Mouse (Mus musculus): ENCODE results near the gene Limch1. TPM values are rescaled to one million over a fixed set of nuclear protein-coding genes. Genes with fewer than 3 reads are reported as not detected.

Gene Limch1
- total and polyA plus RNA-seq, 3 experiments: 0.05 TPM; not detected in 2

DNA sequence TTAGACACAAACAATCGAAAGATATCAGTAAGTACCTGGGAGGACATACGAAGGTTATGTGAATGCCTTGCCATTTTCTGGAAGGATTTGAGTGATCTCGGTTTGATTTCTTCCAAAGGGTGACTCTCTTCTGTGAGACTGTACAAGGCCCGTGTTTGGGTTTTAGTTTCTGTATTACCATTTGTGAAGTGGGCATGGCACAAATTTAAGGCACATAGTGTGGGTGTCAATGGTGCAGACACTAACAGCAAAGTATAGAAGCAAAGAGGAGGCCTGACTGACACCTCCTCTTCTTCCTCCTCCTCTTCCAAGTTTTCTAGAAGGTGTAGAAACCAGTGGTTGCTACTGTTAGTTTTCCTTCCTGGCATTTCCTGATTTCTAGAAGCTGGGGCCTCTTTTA, 16.3 kb upstream of the Limch1 start:
- dilution Hi-C loops (cut with MboI; ENCODE audit: extremely low pct_ligation_motif_present, extremely low pct_unique_long_range_greater_than_20kb, low sequenced_read_pairs): no loop called here
- in situ Hi-C loops (cut with MboI; ENCODE audit: low pct_ligation_motif_present, low pct_unique_long_range_greater_than_20kb, low sequenced_read_pairs): no loop called here

DNA sequence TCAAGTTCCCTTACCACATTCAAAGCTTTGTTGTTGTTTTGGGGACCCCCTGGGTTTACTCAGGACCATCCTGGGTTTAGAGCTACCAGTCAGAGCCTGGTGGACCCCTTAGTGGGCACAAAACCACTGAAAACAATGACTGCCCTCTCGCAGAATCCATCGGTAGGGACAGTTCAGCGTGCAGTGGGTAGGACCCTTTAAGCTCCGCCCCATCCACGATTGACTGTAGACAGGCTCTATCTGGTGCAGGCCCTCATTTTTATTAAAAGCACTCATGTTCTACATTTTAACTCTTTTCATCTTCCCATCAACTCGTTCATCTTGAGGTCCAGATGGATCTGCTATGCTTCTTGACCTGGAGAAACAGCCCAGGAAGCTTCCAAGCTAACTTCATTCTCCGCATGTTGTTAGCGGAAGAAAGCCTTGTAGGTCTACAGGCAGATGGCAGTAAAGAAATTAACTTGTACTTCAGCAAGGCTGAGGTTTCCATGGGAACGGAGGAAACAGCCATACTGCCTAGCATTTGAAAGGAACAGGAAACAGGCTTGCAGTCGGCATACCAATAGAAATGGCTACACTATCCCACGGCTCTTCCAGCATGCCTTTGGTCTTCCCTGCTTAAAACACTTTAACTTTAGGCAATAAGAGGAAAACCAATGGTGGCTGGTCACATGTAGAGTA, 14.9 kb upstream of the Limch1 start:
- H3K27ac ChIP-seq (ENCODE audit: insufficient read depth, low read depth): no peak overlapping the region
- no peak overlapping the region for H3K4me2 ChIP-seq (ENCODE audit: insufficient read depth, low read depth, poor library complexity, severe bottlenecking)
- no peaks in the 10 kb centered on the region for H3K36me3 ChIP-seq (replicated peaks in 1 of 2; ENCODE audit: control insufficient read depth in 1 of 2, insufficient read depth in 1 of 2, low read length in 1 of 2)
- peaks cover 0 to 12% of the 10 kb centered on the region in 2 experiments; a peak in 2 of 4 replicates for H3K4me1 ChIP-seq (ENCODE audit: control insufficient read depth in 1 of 2, insufficient read depth in 2 of 2)
- H3K9ac ChIP-seq (ENCODE audit: insufficient read depth, low read depth): no peak overlapping the region
- in situ Hi-C loops (cut with MboI; ENCODE audit: low pct_ligation_motif_present, low pct_unique_long_range_greater_than_20kb, low sequenced_read_pairs) (no loop called here), dilution Hi-C loops (cut with MboI; ENCODE audit: extremely low pct_ligation_motif_present, extremely low pct_unique_long_range_greater_than_20kb, low sequenced_read_pairs) (no loop called here)
- no peak for DNase-seq (ENCODE audit: extremely low read depth)
- no peak overlapping the region for H3K4me3 ChIP-seq (replicated peaks in 1 of 3; ENCODE audit: low read depth in 2 of 3, low read length in 2 of 3, poor library complexity in 1 of 3)
- no peaks in the 10 kb centered on the region for H3K9me3 ChIP-seq (replicated peaks; ENCODE audit: low read length)
- H3K27me3 ChIP-seq (replicated peaks): no peaks in the 10 kb centered on the region
- no peaks in the 10 kb centered on the region for H3K79me2 ChIP-seq (replicated peaks; ENCODE audit: control insufficient read depth, extremely low read depth, insufficient read depth, poor library complexity, severe bottlenecking)
- TF ChIP-seq HCFC1 (IDR thresholded peaks at IDR 0.05; ENCODE audit: low read depth, low read length): no peak
- no peak for TF ChIP-seq USF1 (IDR thresholded peaks at IDR 0.05; ENCODE audit: low read depth, low read length)
- TF ChIP-seq MAZ (IDR thresholded peaks at IDR 0.05; ENCODE audit: low read depth, low read length): no peak
- no peak for TF ChIP-seq NRF1 (IDR thresholded peaks at IDR 0.05; ENCODE audit: low read depth, low read length)
- TF ChIP-seq E2F4 (IDR thresholded peaks at IDR 0.05; ENCODE audit: insufficient replicate concordance, low read depth, low read length): no peak
- TF ChIP-seq CHD1 (IDR thresholded peaks at IDR 0.05; ENCODE audit: low read depth, low read length): no peak
- no peak for TF ChIP-seq POLR2A (IDR thresholded peaks at IDR 0.05; ENCODE audit: low read depth, low read length)
- TF ChIP-seq TBP (conservative IDR thresholded peaks at IDR 0.05; ENCODE audit: low read depth, low read length): no peak
- TF ChIP-seq GABPA (IDR thresholded peaks at IDR 0.05; ENCODE audit: insufficient replicate concordance, low read depth, low read length): no peak
- no peak for TF ChIP-seq PAX5 (IDR thresholded peaks at IDR 0.05; ENCODE audit: low read length)
- no peak for TF ChIP-seq KAT2A (IDR thresholded peaks at IDR 0.05; ENCODE audit: insufficient replicate concordance, low read length)
- TF ChIP-seq MEF2A (IDR thresholded peaks at IDR 0.05; ENCODE audit: borderline replicate concordance, low read depth, low read length): no peak
- TF ChIP-seq JUN (IDR thresholded peaks at IDR 0.05; ENCODE audit: insufficient read depth, low read depth, low read length): no peak
- TF ChIP-seq MAX (IDR thresholded peaks at IDR 0.05; ENCODE audit: low read length): no peak
- TF ChIP-seq BHLHE40 (IDR thresholded peaks at IDR 0.05; ENCODE audit: low read depth, low read length): no peak
- TF ChIP-seq TCF12 (IDR thresholded peaks at IDR 0.05; ENCODE audit: low read depth, low read length): no peak
- TF ChIP-seq ZNF384 (IDR thresholded peaks at IDR 0.05; ENCODE audit: low read depth, low read length): no peak
- no peak for TF ChIP-seq IRF4 (IDR thresholded peaks at IDR 0.05; ENCODE audit: low read depth, low read length)
- TF ChIP-seq SIN3A (IDR thresholded peaks at IDR 0.05; ENCODE audit: low read length): no peak

More for the DNA sequence above, 16.3 kb upstream of the Limch1 start:
- peaks cover 0 to 12% of the 10 kb centered on the region in 2 experiments; a peak in 2 of 4 replicates for H3K4me1 ChIP-seq (ENCODE audit: control insufficient read depth in 1 of 2, insufficient read depth in 2 of 2)
- no peak overlapping the region for H3K4me3 ChIP-seq (replicated peaks in 1 of 3; ENCODE audit: low read depth in 2 of 3, low read length in 2 of 3, poor library complexity in 1 of 3)
- TF ChIP-seq CTCF (conservative IDR thresholded peaks at IDR 0.05 in 1 of 2, IDR thresholded peaks at IDR 0.05 in 1 of 2; ENCODE audit: low read depth in 2 of 2, low read length in 2 of 2) (no peak), ELF1 (IDR thresholded peaks at IDR 0.05; ENCODE audit: low read depth, low read length) (no peak), ETS1 (conservative IDR thresholded peaks at IDR 0.05; ENCODE audit: low read depth, low read length) (no peak), CHD1 (IDR thresholded peaks at IDR 0.05; ENCODE audit: low read depth, low read length) (no peak), PAX5 (IDR thresholded peaks at IDR 0.05; ENCODE audit: low read length) (no peak), ZKSCAN1 (IDR thresholded peaks at IDR 0.05; ENCODE audit: borderline replicate concordance, low read depth, low read length) (no peak), ZMIZ1 (IDR thresholded peaks at IDR 0.05; ENCODE audit: low read depth, low read length) (no peak), RAD21 (IDR thresholded peaks at IDR 0.05; ENCODE audit: low read depth, low read length) (no peak), MAZ (IDR thresholded peaks at IDR 0.05; ENCODE audit: low read depth, low read length) (no peak), JUND (conservative IDR thresholded peaks at IDR 0.05; ENCODE audit: low read depth, low read length) (no peak), KAT2A (IDR thresholded peaks at IDR 0.05; ENCODE audit: insufficient replicate concordance, low read length) (no peak), JUN (IDR thresholded peaks at IDR 0.05; ENCODE audit: insufficient read depth, low read depth, low read length) (no peak), CHD2 (IDR thresholded peaks at IDR 0.05; ENCODE audit: low read length) (no peak)
- H3K27ac ChIP-seq (ENCODE audit: insufficient read depth, low read depth): no peak overlapping the region
- H3K4me2 ChIP-seq (ENCODE audit: insufficient read depth, low read depth, poor library complexity, severe bottlenecking): no peak overlapping the region
- no peak overlapping the region for H3K9ac ChIP-seq (ENCODE audit: insufficient read depth, low read depth)
- no peaks in the 10 kb centered on the region for H3K9me3 ChIP-seq (replicated peaks; ENCODE audit: low read length)
- no peaks in the 10 kb centered on the region for H3K27me3 ChIP-seq (replicated peaks)
- H3K79me2 ChIP-seq (replicated peaks; ENCODE audit: control insufficient read depth, extremely low read depth, insufficient read depth, poor library complexity, severe bottlenecking): no peaks in the 10 kb centered on the region
- no peaks in the 10 kb centered on the region for H3K36me3 ChIP-seq (replicated peaks in 1 of 2; ENCODE audit: control insufficient read depth in 1 of 2, insufficient read depth in 1 of 2, low read length in 1 of 2)
- DNase-seq (ENCODE audit: extremely low read depth): no peak
